Mouse (Mus musculus) heart, postnatal 14 days (tissue): ENCODE results near the gene Med4. TPM values are rescaled to one million over a fixed set of nuclear protein-coding genes. Genes with fewer than 3 reads are reported as not detected.
A peak's percentile ranks its signal among the peaks of the same experiment; 100 is the strongest.
"Not testable (repeated sequence)": the region's sequence is repeated elsewhere in the genome, so short reads cannot be mapped to it uniquely, and the experiment has no call there.

ENCODE experiments used
- DNase-seq, 2 experiments: peaks; one replicate each; pipeline ENCODE4 v3.0.0; 2021 to 2022
- intact Hi-C: fragments of 180-260 bp; cut with DNase I; formaldehyde crosslinking; loops from one replicate; pipeline ENCODE4 v1.15.1; 2025
- total RNA-seq, 2 experiments: library from RNA; stranded (reverse); gene quantifications; 2 replicates each; pipeline ENCODE4 v1.2.3; 2021

The Med4 gene
- total RNA-seq, 2 experiments from 2014 or later = 17.9 to 18.8 TPM

GRCm38 (mm10) chr14:73495753-73496152 lies 14.1 kb upstream of the Med4 start:
- intact Hi-C loops = no loop called here

GRCm38 (mm10) chr14:73501283-73501682 lies 8.5 kb upstream of the Med4 start:
- DNase-seq = no peak
- intact Hi-C loops = no loop called here

More at GRCm38 (mm10) chr14:73495753-73496152, 14.1 kb upstream of the Med4 start:
- DNase-seq = no peak

- no peak for DNase-seq
- intact Hi-C loops = no loop called here
Observed at GRCm38 (mm10) chr14:73501721-73502120, 8.1 kb upstream of the Med4 start.

GRCm38 (mm10) chr14:73502591-73503184 lies 7.1 kb upstream of the Med4 start:
- intact Hi-C loops = no loop called here
- DNase-seq = peak; percentile 39 to 49

DNA sequence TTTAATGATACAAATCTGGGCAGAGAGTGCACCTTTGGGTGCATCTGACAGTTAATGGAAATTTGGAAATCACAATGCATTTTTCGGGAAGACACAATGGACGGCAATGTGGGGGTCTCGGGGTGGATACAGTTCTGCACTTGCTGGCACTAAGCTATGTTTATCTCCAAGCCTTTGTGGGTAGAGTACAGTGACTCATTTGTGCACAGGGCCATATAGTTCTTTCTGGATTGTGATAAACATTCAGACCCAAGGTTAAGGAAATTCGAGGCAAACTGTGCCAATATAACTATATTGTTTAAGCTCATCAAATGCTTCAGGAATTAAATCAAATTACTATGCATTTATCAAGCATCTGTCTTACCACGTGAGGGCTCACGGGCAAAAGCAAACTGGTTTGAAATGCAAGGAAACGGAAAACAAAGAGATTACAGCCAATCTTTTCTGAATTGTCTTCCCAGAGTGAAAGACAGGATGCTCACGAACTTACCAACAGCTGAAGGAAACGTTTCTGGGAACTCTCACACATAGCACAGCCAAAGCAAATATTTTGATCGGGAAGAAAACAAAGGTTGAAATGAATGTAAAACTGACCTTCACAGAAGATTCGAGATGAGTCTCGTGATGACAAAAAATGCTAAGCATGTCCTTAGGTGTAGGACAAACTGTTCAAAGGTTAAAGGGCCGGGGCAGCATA lies 6.4 kb upstream of the Med4 start:
- intact Hi-C loops = no loop called here
- no peak for DNase-seq

DNA sequence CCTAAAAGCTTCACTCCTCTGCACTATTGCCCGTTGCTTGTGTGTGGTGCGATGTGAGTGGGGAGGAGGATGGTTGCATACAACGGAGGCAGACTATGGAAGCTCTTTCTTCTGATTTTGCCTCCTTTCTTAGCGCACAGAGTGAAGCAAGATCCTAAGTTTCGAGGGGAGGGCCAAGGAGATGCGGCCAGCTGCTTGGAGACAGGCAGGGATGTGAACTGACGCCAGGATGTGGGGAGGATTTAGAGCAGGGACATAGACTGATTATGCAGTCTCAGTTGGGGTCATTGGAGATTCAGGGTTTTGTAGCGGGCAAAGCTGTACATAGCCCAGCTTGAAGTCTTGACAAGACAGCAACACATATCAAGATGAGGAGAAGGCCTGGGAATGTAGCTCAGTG lies 3.5 kb upstream of the Med4 start:
- intact Hi-C loops = loop anchor here (5.0 kb wide), 1 partner anchor 124 kb away; no protein-coding TSS in a partner anchor
- DNase-seq = no peak

- intact Hi-C loops = loop anchor here (5.0 kb wide), 1 partner anchor 125 kb away; no protein-coding TSS in a partner anchor
- DNase-seq = no peak
Observed at GRCm38 (mm10) chr14:73507200-73507599, 2.6 kb upstream of the Med4 start.

DNA sequence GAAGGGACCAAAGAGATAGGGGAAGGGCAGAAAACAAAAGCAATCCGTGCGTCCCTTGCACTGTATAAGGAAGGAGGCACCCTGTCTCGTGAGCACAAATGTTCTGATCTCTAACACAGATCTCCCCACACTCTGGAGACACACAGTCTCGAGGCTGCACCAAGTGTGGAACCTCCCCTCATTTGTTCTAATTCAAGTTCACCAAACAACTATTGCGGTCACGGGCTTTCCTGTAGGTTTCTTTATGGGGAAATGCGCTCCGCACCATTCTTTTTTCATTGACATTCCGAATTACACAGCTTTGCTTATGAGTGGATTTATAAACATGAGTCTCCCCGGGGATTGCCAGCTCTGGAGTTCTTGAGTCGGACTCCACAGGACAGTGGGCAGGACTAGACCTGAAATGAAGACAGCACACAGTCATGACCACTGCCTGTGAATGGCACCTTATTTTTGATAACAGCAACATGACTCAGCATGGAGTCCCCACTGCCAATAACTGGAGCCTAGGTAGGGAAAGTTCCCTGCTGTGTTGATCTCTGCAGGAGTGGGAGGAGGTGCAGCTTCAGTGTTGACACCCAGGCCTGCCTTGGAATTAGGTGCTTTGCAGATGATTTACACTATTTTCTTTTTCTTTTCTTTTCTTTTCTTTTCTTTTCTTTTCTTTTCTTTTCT lies 2.0 kb upstream of the Med4 start:
- intact Hi-C loops = loop anchor here (5.0 kb wide), 1 partner anchor 126 kb away; no protein-coding TSS in a partner anchor

GRCm38 (mm10) chr14:73508630-73509395 lies 1.0 kb upstream of the Med4 start:
- no peak for DNase-seq
- intact Hi-C loops = loop anchor here (5.0 kb wide), 1 partner anchor 127 kb away; no protein-coding TSS in a partner anchor

More for the DNA sequence above, 2.0 kb upstream of the Med4 start:
- no peak for DNase-seq

DNA sequence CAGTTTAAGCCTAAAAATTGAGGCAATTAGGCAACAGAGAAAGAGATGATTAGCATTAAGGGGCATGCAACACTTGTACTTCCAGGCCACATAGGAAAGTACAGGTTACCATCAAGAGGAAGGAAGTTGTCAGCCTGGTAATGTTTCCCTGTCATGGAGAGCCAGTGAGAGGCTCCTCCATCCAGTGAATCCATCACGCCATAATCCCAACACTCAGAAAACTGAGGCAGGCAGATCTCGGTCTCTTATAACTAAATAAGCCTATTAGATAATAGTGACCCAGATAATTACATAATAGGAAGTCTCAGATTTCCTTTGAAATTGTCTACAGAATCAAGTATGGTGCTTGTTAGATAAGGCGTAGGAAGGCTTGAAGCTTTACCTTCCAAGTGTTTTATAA lies 14.3 kb downstream of the Med4 start:
- intact Hi-C loops = loop anchor here (10.0 kb wide), 1 partner anchor 1181 kb away; no protein-coding TSS in a partner anchor
- DNase-seq = no peak

DNA sequence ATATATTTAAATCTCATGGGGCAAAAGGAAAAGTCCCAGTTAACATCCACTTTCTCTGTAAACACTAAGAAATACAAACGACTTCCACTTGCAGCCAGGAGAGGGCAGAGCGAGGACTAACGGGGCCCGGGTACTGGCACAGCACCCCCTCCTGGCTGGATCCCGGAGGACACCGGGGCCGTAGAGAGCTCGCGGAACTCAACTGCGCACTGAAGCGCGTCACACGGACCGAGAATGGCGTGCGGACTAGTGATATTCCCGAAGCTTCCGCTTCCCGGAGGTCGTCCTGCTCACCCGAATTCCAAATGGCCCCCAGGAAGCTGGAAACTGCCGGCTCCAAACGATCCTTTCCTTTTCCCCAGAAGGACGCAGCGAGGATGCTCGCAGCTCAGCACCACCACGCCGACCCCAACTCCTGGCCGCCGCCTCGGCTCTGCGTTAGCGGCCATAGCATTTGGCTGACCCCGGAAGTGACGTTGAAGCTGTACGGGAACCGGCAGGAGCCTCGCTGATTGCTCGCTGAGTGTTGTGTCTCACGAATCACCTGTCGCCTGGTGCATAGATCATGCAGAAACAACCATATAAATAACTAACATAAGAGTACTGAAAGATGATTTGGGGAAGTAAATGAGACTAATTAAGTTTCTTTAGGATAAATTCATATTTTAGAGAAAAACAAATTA lies 15.1 kb downstream of the Med4 start, which contains the start of gene Sucla2:
TSS of gene Sucla2 (plus strand) at position 554 of the 683 bp plus-strand sequence.
- peak; percentile 96 for DNase-seq
- intact Hi-C loops = loop anchor here (10.0 kb wide), 1 partner anchor 1180 kb away; no protein-coding TSS in a partner anchor

- intact Hi-C loops = loop anchor here (10.0 kb wide), 1 partner anchor 1176 kb away; no protein-coding TSS in a partner anchor
- DNase-seq = not testable (repeated sequence)
Observed at GRCm38 (mm10) chr14:73528661-73529060, 18.8 kb downstream of the Med4 start.

DNA sequence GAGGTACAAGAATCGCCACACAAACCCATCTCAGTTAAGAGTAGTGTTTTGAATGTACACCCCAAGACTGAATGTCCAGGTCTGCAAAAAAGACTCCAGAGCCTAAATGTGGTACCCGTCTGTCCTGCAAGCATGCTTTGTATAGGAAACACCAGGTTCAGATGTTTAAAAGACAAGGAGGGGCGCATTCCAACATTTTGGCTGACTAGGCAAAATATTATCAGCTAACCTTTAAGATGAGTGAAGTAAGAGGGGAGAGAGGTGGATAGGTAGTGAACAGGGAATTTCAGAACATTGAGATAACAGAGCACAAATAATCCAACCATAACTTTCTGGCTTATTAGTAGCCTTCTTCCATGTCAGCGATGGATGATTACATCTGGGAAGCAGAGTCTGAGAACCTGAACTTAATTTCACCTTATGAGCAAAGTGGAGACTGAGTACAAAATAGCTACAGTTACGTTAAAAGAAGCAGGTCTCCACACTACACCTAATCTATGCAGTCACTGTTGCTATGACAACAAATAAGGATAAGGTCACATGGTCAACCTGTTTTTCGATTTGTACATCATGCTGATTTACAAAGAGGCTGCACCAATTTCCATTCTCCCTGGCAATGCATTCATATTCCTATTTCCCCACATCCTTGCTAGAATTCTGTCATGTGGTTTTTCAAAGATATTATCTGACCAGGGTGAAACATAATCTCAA lies 24.1 kb downstream of the Med4 start:
- intact Hi-C loops = no loop called here

DNA sequence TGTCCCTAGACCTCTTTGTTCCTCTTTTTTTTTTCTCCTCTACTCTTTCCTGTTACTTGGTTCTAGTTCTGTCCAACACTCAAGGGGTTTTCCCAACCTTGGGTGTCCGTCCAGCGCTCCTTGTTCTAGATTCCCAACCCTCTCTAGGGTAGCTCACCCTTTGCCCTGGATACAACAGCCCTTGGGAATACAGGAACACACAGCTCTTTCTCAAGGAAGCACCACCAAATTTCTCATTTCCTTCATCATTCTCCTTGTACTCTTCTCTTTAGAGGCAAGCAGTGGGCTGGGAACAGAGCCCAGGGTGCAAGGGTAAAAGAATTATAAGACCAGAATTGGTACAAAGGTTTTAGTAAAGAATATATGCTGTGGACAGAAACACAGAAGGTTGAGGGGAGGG lies 25.8 kb downstream of the Med4 start:
- intact Hi-C loops = no loop called here
- no peak for DNase-seq

More for the DNA sequence above, 24.1 kb downstream of the Med4 start:
- no peak for DNase-seq

GRCm38 (mm10) chr14:73543781-73544180 lies 34.0 kb downstream of the Med4 start:
- intact Hi-C loops = no loop called here
- no peak for DNase-seq

DNA sequence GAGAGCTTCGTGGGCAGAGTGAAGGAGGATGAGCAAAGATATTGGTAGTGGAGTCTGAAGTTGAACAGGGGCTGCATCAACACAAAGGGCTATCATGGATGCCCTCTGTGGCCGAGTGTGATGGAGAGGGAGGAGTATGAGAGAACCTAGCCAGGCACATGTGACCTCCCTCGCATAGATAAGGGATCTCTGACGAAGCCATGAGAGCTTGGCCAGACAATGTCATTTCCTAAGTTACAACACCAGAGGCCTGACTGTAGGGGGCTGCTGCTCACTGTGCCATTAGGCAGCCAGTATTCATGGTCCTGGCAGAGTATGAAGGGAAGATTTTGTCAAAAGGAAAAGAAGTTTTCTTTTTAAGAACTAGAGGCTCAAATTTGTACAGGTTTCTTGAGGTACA lies 37.2 kb downstream of the Med4 start:
- DNase-seq = no peak
- intact Hi-C loops = no loop called here

GRCm38 (mm10) chr14:73548051-73548450 lies 38.2 kb downstream of the Med4 start, which contains the start of gene Nudt15:
Gene Nudt15, minus strand, starts transcription at chr14:73548242.
- DNase-seq = no peak
- intact Hi-C loops = no loop called here

- intact Hi-C loops = no loop called here
- DNase-seq = no peak
Observed at GRCm38 (mm10) chr14:73550291-73550690, 40.5 kb downstream of the Med4 start.

- intact Hi-C loops = no loop called here
- no peak for DNase-seq
Observed at GRCm38 (mm10) chr14:73550732-73551131, 40.9 kb downstream of the Med4 start.
